Mouse (Mus musculus) heart, embryonic 13.5 days (tissue): Measurements from ENCODE around the gene Gatad2b. TPM values are rescaled to one million over a fixed set of nuclear protein-coding genes. Genes with fewer than 3 reads are reported as not detected.

Experiments
- ATAC-seq: fragments of 200-750 bp; cut with Nextera tagmentation; 2 replicates; pipeline ENCODE4 v1.8.0; 2017; ENCODE audit warnings: moderate TSS enrichment; ENCODE audit not compliant: insufficient number of reproducible peaks, low FRiP score, low TSS enrichment; ENCODE audit errors: extremely low read depth
- H3K27ac ChIP-seq: fragments of 300-500 bp; sonication (generic); replicated peaks from 2 replicates; pipeline ENCODE4 v1.5.1; 2015; ENCODE audit warnings: moderate library complexity, mild to moderate bottlenecking, inconsistent platforms
- H3K27me3 ChIP-seq: fragments of 300-500 bp; sonication (generic); replicated peaks from 2 replicates; pipeline ENCODE4 v1.6.1; 2015; ENCODE audit warnings: mild to moderate bottlenecking, inconsistent platforms
- H3K36me3 ChIP-seq: fragments of 300-500 bp; sonication (generic); 2 replicates; pipeline ENCODE4 v1.6.1; 2015; ENCODE audit warnings: mild to moderate bottlenecking, inconsistent platforms
- H3K4me1 ChIP-seq: fragments of 300-500 bp; sonication (generic); 2 replicates; pipeline ENCODE4 v1.6.1; 2015; ENCODE audit warnings: inconsistent platforms
- H3K4me2 ChIP-seq: fragments of 300-500 bp; sonication (generic); 2 replicates; pipeline ENCODE4 v1.6.1; 2015; ENCODE audit warnings: inconsistent platforms, mild to moderate bottlenecking, moderate library complexity
- H3K4me3 ChIP-seq: fragments of 300-500 bp; sonication (generic); 2 replicates; pipeline ENCODE4 v1.5.1; 2015; ENCODE audit warnings: moderate library complexity, mild to moderate bottlenecking, inconsistent platforms
- H3K9ac ChIP-seq: fragments of 300-500 bp; sonication (generic); 2 replicates; pipeline ENCODE4 v1.6.1; 2015; ENCODE audit warnings: inconsistent platforms, mild to moderate bottlenecking, moderate library complexity
- H3K9me3 ChIP-seq: fragments of 300-500 bp; sonication (generic); 2 replicates; pipeline ENCODE4 v1.6.1; 2016; ENCODE audit warnings: inconsistent platforms
- WGBS: fragments of 180-500 bp; shearing (Covaris S2); methylation state at CpG from one replicate; pipeline ENCODE4 v1.1.7; 2015; ENCODE audit warnings: mixed read lengths; 5-methylcytosine and 5-hydroxymethylcytosine counted together
- polyA plus RNA-seq: library from polyadenylated mRNA; unstranded; fragments of >200 nt; fragmentation: Nextera tagmentation; extraction: Ambion mirVana; gene quantifications from 2 replicates; pipeline ENCODE4 v1.2.1, GENCODE M21; 2015

Gene Gatad2b
- polyA plus RNA-seq, 1 experiment from 2014 or later = 7.9 TPM

GRCm38 (mm10) chr3:90254419-90255193, 38.4 kb upstream of the Gatad2b start:
- H3K9ac ChIP-seq = peak overlapping the region; percentile 97
- peak; percentile 62 for ATAC-seq
- H3K27me3 ChIP-seq = no peaks in the 10 kb centered on the region
- peak overlapping the region; percentile 93 for H3K27ac ChIP-seq
- peaks cover 53% of the 10 kb centered on the region for H3K36me3 ChIP-seq
- H3K4me2 ChIP-seq = peak overlapping the region; percentile 89
- H3K9me3 ChIP-seq = no peaks in the 10 kb centered on the region
- peak overlapping the region; percentile 97 for H3K4me3 ChIP-seq
- under 1% methylated on average over 41 of the region's 41 CpGs for WGBS
- peaks cover 30% of the 10 kb centered on the region for H3K4me1 ChIP-seq

DNA sequence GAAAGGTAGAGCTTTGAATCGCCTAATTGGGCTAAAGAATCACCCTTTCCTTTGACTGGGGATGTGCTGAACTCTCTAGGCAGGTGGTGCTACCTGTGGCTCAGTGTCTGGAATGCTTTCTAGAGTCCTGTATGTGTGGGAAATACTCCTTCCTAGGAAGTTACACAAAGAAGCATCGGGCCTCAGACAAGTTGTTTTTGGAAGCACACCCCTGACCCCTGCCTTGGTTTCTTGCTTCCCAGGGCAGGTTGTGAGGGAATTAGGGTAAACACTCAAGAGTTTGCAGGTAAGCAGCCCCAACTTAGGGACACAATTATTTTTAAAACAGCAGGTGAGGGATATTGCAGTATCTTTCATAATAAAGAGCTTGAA, 37.8 kb upstream of the Gatad2b start:
- Histone ChIP-seq H3K4me3 (peak overlapping the region; percentile 97), H3K27me3 (no peaks in the 10 kb centered on the region), H3K36me3 (peaks cover 53% of the 10 kb centered on the region), H3K4me1 (peaks cover 26% of the 10 kb centered on the region), H3K9me3 (no peaks in the 10 kb centered on the region), H3K4me2 (peak overlapping the region; percentile 89), H3K9ac (peak overlapping the region; percentile 97), H3K27ac (peak overlapping the region; percentile 93)
- 16% methylated on average over 2 of the region's 2 CpGs for WGBS
- no peak for ATAC-seq

DNA sequence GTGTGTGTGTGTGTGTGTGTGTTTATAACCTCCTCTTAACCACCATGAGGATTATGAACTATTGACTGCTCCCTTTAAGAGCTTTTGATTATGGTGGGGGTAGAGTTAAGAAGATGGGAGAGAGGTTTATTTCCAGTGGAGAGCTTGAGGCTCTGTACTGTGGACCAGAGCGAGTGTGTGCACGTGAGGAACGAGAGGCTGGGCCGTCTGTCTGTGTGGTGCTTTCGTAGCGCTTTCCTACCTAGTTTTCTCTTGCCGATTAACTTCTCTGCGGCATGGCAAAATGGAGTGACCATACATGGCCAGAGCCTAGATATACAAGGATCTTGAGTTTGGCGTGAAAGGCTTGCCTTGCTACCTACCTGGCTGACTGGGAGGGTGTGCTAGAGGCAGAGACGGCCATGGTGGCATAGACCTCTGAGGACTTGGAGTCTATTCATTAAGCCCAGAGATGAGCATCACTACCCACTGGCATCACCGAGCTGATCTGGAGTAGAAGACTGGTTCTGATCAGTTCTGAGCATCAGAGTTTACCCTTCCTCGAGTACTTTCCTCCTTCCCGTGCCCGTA, 37.1 kb upstream of the Gatad2b start:
- no peaks in the 10 kb centered on the region for H3K27me3 ChIP-seq
- no peak overlapping the region for H3K27ac ChIP-seq
- peaks cover 19% of the 10 kb centered on the region for H3K4me1 ChIP-seq
- peak overlapping the region; percentile 89 for H3K4me2 ChIP-seq
- WGBS = 87% methylated on average over 14 of the region's 14 CpGs
- peak overlapping the region; percentile 97; the same call in 1 of the 2 replicates for H3K4me3 ChIP-seq
- no peak for ATAC-seq
- H3K9ac ChIP-seq = peak overlapping the region; percentile 97; the same call in 1 of the 2 replicates
- H3K36me3 ChIP-seq = peaks cover 53% of the 10 kb centered on the region
- H3K9me3 ChIP-seq = no peaks in the 10 kb centered on the region

GRCm38 (mm10) chr3:90256731-90257530, 36.0 kb upstream of the Gatad2b start:
- no peak overlapping the region for H3K9ac ChIP-seq
- no peak for ATAC-seq
- no peak overlapping the region for H3K4me3 ChIP-seq
- peaks cover 53% of the 10 kb centered on the region for H3K36me3 ChIP-seq
- peaks cover 16% of the 10 kb centered on the region for H3K4me1 ChIP-seq
- no peak overlapping the region for H3K27ac ChIP-seq
- H3K27me3 ChIP-seq = no peaks in the 10 kb centered on the region
- no peaks in the 10 kb centered on the region for H3K9me3 ChIP-seq
- 85% methylated on average over 19 of the region's 19 CpGs for WGBS
- H3K4me2 ChIP-seq = no peak overlapping the region

DNA sequence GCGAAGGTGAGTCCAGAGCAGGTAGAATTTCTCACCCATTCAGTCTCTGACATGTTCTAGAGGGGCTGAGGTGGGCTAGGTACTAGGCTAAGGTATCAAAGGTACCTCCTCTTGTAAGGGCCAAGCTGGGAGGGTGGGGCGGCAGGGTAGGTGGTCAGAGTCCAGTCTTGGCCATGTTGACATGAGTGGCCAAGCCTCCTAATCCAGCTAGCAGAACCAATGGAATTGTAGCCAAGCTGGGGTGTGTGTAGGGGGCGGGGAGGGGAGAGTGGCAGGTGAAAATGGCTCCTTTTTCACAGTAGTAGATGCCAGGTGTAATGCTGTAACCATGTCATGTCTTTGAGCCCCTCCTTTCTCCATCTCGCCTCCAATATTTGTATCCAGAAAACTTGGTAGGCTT, 34.5 kb upstream of the Gatad2b start:
- Histone ChIP-seq H3K4me3 (no peak overlapping the region), H3K4me2 (no peak overlapping the region), H3K36me3 (peaks cover 69% of the 10 kb centered on the region), H3K9me3 (no peaks in the 10 kb centered on the region), H3K27ac (no peak overlapping the region), H3K9ac (no peak overlapping the region), H3K4me1 (peaks cover 16% of the 10 kb centered on the region), H3K27me3 (no peaks in the 10 kb centered on the region)
- WGBS = 86% methylated on average over 4 of the region's 4 CpGs
- no peak for ATAC-seq

GRCm38 (mm10) chr3:90263121-90263771, 29.7 kb upstream of the Gatad2b start:
- Histone ChIP-seq H3K4me2 (no peak overlapping the region), H3K4me3 (no peak overlapping the region), H3K9me3 (no peaks in the 10 kb centered on the region), H3K27me3 (no peaks in the 10 kb centered on the region), H3K27ac (no peak overlapping the region), H3K9ac (no peak overlapping the region), H3K4me1 (peaks cover 18% of the 10 kb centered on the region), H3K36me3 (peaks cover 64% of the 10 kb centered on the region)
- ATAC-seq = no peak
- WGBS = 83% methylated on average over 5 of the region's 5 CpGs

GRCm38 (mm10) chr3:90264687-90265033, 28.3 kb upstream of the Gatad2b start:
- WGBS = 35% methylated on average over 10 of the region's 10 CpGs
- H3K36me3 ChIP-seq = peaks cover 62% of the 10 kb centered on the region

DNA sequence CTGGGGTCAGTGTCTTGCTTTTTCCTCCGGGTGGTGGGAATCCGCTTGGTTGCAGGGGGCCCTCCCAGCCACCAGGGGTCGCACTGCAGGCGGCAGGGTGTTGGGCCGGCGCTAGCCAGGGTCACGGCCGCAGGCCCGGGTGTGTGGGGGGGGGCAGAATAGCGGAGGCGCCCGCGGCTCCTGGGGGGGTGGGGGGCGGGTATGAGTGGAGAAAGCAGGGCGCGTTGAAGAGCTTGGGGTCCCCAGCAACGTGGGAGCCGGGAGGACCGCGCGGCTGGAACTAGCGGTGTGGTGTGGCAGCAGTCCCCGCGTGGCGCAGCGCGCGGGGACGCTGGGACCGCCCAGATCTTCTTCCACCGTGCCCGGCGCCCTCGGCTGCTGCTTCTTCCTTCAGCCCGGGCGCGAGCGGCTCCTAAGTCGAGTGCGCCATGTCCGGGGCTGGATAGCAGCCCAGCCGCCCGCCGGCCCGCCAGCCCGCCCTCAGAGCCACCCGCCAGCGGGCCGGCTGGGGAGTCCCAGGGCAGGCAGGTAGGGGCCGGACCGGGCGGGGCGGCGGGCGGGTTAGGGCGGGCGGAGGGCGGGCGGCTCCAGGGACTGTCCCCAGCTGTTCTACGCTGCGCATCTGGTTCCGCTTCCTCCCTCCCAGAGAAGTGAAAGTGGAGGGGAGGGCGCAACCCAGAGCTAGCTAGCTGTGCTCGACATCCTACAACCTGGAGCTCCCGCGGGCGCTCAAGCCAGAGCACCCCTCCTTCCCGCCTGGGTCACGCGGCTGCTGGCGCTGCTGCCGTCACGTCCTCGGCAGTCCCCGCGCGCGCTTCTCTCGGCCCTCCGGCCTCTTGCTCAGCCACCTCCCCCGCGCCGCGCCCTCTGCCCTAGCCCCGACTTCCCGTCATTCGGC, 27.7 kb upstream of the Gatad2b start, which contains the start of gene Dennd4b:
Dennd4b (plus strand) TSS at position 152 of the 898 bp plus-strand sequence.
- Histone ChIP-seq H3K27ac (peak within 1 kb of the TSS; percentile 99), H3K9me3 (no peaks in the 10 kb centered on the region), H3K4me2 (peak within 1 kb of the TSS; percentile 92), H3K27me3 (no peaks in the 10 kb centered on the region), H3K4me1 (peaks cover 18% of the 10 kb centered on the region), H3K9ac (peak within 1 kb of the TSS; percentile 96), H3K4me3 (peak within 1 kb of the TSS; percentile 88), H3K36me3 (peaks cover 62% of the 10 kb centered on the region)
- ATAC-seq = peak; percentile 81
- WGBS = under 1% methylated on average over 66 of the region's 87 CpGs

More at GRCm38 (mm10) chr3:90264687-90265033, 28.3 kb upstream of the Gatad2b start:
- Histone ChIP-seq H3K4me2 (peak overlapping the region; percentile 92), H3K4me1 (peaks cover 18% of the 10 kb centered on the region), H3K27ac (peak overlapping the region; percentile 99), H3K9me3 (no peaks in the 10 kb centered on the region), H3K4me3 (peak overlapping the region; percentile 88), H3K9ac (peak overlapping the region; percentile 96), H3K27me3 (no peaks in the 10 kb centered on the region)
- ATAC-seq = no peak; the same call in 1 of the 2 replicates

DNA sequence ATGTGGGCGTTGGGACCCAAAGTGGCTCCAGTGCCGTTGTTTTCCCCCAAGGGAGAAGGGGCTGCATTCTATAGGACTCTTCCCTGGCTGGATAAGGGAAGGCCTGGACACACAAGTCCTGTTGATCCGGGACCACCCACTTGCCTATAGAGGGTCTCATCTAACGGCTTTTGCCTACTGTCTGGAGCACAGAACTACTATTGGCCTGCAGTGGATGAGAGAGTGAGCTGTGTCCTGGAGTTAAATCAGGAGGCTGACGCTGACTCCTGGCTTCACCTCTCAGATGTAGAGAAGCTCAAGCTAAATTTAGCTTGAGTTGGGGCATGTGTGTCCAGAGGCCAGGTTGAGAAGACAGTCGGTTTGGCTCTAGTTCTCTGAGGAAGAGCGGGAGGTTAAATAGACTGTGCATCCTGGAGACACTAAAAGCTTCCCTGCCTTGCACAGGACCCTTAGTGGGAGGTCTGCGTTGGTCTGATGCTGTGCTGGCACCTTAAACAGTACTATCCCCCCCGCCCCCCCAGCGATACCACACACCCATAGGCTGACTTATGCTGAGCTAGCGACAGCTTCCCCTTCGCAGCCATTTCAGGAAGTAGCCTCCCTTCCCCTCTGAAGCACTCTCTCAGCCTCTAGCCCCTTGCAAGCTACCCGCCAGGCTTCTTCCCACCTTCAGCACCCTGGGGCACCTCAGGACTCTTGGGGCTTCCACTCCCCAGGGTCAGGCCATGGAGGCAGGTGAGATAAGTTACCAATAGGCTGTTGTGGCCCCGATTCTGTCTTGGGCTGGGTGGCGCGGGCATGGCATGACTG, 26.8 kb upstream of the Gatad2b start:
- Histone ChIP-seq H3K27me3 (no peaks in the 10 kb centered on the region), H3K27ac (peak overlapping the region; percentile 99), H3K4me1 (peaks cover 18% of the 10 kb centered on the region), H3K4me3 (peak overlapping the region; percentile 88), H3K9ac (peak overlapping the region; percentile 96), H3K36me3 (peaks cover 62% of the 10 kb centered on the region), H3K9me3 (no peaks in the 10 kb centered on the region), H3K4me2 (peak overlapping the region; percentile 92)
- WGBS = 14% methylated on average over 16 of the region's 16 CpGs
- peak; percentile 7; the same call in 1 of the 2 replicates for ATAC-seq
